Mouse (Mus musculus) heart, embryonic 16.5 days (tissue): Measurements from ENCODE around the gene Spata31d1c. TPM values are rescaled to one million over a fixed set of nuclear protein-coding genes. Genes with fewer than 3 reads are reported as not detected.

ENCODE experiments used
- polyA plus RNA-seq: library from polyadenylated mRNA; unstranded; fragments of >200 nt; fragmentation: Nextera tagmentation; extraction: Ambion mirVana; gene quantifications from 2 replicates; pipeline ENCODE4 v1.2.1, GENCODE M21; 2015

Gene Spata31d1c
- polyA plus RNA-seq, 1 experiment from 2014 or later: not detected

Other genes starting within 250 kb of the Spata31d1c start
- 0.04 TPM in 1 of 2 replicates, not detected in the other for gene Cntnap3, start 129.1 kb upstream of the Spata31d1c start, polyA plus RNA-seq
- not detected in 2 replicates for gene Spata31, start 115.7 kb upstream of the Spata31d1c start, polyA plus RNA-seq
- not detected in 2 replicates for gene Prss47, start 19.7 kb downstream of the Spata31d1c start, polyA plus RNA-seq
- 36.1 and 38.4 TPM in 2 replicates for gene Mfsd14b, start 79.9 kb downstream of the Spata31d1c start, polyA plus RNA-seq
- not detected in 2 replicates for gene Olfr465-ps1, start 105.0 kb downstream of the Spata31d1c start, polyA plus RNA-seq
- not detected in 2 replicates for gene Olfr466, start 117.2 kb downstream of the Spata31d1c start, polyA plus RNA-seq
- not detected in 2 replicates for gene Nlrp4f, start 172.9 kb downstream of the Spata31d1c start, polyA plus RNA-seq
- gene Gm10775, start 226.5 kb downstream of the Spata31d1c start, polyA plus RNA-seq: not detected in 2 replicates
- 8.4 and 8.7 TPM in 2 replicates for gene Zfp369, start 245.8 kb downstream of the Spata31d1c start, polyA plus RNA-seq